Mouse (Mus musculus) G1E (cell line): ENCODE data around the gene Cox7a1. TPM values are rescaled to one million over a fixed set of nuclear protein-coding genes. Genes with fewer than 3 reads are reported as not detected.
"Not testable (repeated sequence)": the region's sequence is repeated elsewhere in the genome, so short reads cannot be mapped to it uniquely, and the experiment has no call there.

Experiments
- ATAC-seq: 2 replicates; pipeline ENCODE4 v1.8.0; 2016; ENCODE audit warnings: mild to moderate bottlenecking; ENCODE audit not compliant: insufficient number of reproducible peaks, poor library complexity, low FRiP score, severe bottlenecking; ENCODE audit errors: extremely low read depth
- DNase-seq: peaks from one replicate; pipeline ENCODE4 v3.0.0; 2012; ENCODE audit warnings: low spot score
- H3K27me3 ChIP-seq: 2 replicates; pipeline ENCODE4 v1.6.1; 2012; ENCODE audit warnings: mild to moderate bottlenecking, low read length, inconsistent platforms; ENCODE audit not compliant: insufficient read depth
- H3K36me3 ChIP-seq: replicated peaks from 2 replicates; pipeline ENCODE3; 2012; ENCODE audit warnings: mild to moderate bottlenecking, inconsistent platforms
- H3K4me1 ChIP-seq: 2 replicates; pipeline ENCODE4 v1.6.1; 2012; ENCODE audit warnings: low read depth, low read length, inconsistent platforms, mixed read lengths; ENCODE audit not compliant: insufficient read depth
- H3K4me3 ChIP-seq: 2 replicates; pipeline ENCODE4 v1.5.1; 2012; ENCODE audit warnings: low read depth, mild to moderate bottlenecking, inconsistent platforms, low read length, moderate library complexity, mixed read lengths
- H3K9me3 ChIP-seq: replicated peaks from 2 replicates; pipeline ENCODE4 v1.6.1; 2012; ENCODE audit warnings: inconsistent platforms
- CTCF ChIP-seq: IDR thresholded peaks from 2 replicates; pipeline ENCODE4 v1.5.1; 2012; ENCODE audit warnings: low read depth, low read length, inconsistent platforms, mixed read lengths
- GATA1 ChIP-seq: IDR thresholded peaks from 2 replicates; pipeline ENCODE4 v1.6.1; 2012; ENCODE audit warnings: borderline replicate concordance, low read length, inconsistent platforms, mixed read lengths
- GATA2 ChIP-seq: IDR thresholded peaks from 2 replicates; pipeline ENCODE4 v1.6.1; 2012; ENCODE audit warnings: low read depth, low read length, inconsistent platforms, borderline replicate concordance
- POLR2AphosphoS5 ChIP-seq: IDR thresholded peaks from 2 replicates; pipeline ENCODE4 v1.6.1; 2012; ENCODE audit warnings: low read depth, low read length, inconsistent platforms; ENCODE audit not compliant: insufficient replicate concordance
- TAL1 ChIP-seq: conservative IDR thresholded peaks from 2 replicates; pipeline ENCODE4 v1.6.1; 2012; ENCODE audit warnings: low read depth, low read length, inconsistent platforms, mixed read lengths
- polyA plus RNA-seq: library from polyadenylated mRNA; stranded (reverse); fragments of >175 nt; gene quantifications from 2 replicates; pipeline ENCODE4 v1.2.3, GENCODE M21; 2012
- total RNA-seq, 2 experiments: library from RNA; stranded (forward) in 1 of 2; stranded (reverse) in 1 of 2; fragments of 200-1000 nt in 1 of 2; fragments of >200 nt in 1 of 2; fragmentation: Nextera tagmentation in 1 of 2; gene quantifications; 2 replicates each; pipeline ENCODE4 v1.2.3; 2014 to 2017

Cox7a1 gene
- total and polyA plus RNA-seq, 3 experiments: 16.0 to 57.0 (median 32.4) TPM

DNA sequence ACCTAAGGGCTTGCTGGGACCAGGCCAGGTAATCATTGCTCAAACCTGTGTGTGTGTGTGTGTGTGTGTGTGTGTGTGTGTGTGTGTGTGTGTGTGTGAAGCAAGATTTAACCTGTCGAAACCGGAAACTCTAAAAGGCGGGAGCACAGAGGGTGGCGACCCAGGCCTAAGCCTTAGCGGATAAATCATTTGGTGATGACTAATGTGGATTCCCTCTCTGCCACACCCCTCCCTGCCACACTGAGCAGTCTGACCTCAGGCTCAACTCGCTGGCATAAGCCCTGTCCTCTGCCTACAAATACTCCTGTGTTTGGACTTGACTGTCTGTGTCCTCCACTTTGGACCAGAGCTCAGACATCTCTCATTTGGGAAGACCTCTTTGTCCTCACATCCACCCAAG lies 12.2 kb downstream of the Cox7a1 start:
- Histone ChIP-seq H3K4me3 (no peak overlapping the region), H3K9me3 (no peaks in the 10 kb centered on the region), H3K4me1 (peaks cover 41% of the 10 kb centered on the region), H3K27me3 (peaks cover 3% of the 10 kb centered on the region; the same call in 1 of the 2 replicates), H3K36me3 (peaks cover 30% of the 10 kb centered on the region)
- TF ChIP-seq CTCF: no peak
- TF ChIP-seq GATA1: no peak
- no peak for TF ChIP-seq POLR2AphosphoS5
- TF ChIP-seq TAL1: no peak
- no peak for TF ChIP-seq GATA2
- no peak for DNase-seq
- no peak for ATAC-seq

DNA sequence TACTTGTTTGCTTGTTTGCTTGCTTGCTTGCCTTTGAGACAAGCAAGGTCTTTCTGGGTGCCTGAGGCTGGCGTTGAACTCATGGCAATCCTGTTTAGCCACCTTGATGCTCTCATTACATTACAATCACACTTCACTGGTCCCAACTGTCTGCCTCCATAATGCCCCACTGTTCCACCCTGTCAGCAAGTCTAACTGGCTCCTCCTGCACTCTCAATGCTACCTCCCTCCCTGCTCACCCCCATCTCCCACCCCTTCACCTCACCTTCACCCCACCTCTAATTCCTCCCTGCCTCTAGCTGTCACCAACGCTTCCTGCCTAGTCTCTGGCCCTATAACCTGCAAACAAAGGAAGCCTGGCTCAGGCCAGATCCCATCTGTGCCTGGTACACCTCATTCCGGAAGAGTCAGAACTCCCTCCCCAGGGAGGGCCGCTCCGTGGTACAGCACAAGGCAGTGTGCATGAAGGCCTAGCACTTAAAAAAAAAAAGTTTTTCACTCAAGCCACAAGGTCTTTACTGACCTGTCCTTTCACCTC lies 13.7 kb downstream of the Cox7a1 start:
- no peak for TF ChIP-seq GATA2
- no peak for TF ChIP-seq CTCF
- TF ChIP-seq POLR2AphosphoS5: no peak
- no peak for TF ChIP-seq GATA1
- no peak for TF ChIP-seq TAL1
- H3K36me3 ChIP-seq: peaks cover 16% of the 10 kb centered on the region
- ATAC-seq: no peak
- H3K9me3 ChIP-seq: no peaks in the 10 kb centered on the region
- peaks cover 3% of the 10 kb centered on the region; the same call in 1 of the 2 replicates for H3K27me3 ChIP-seq
- DNase-seq: no peak
- peaks cover 40% of the 10 kb centered on the region for H3K4me1 ChIP-seq
- no peak overlapping the region for H3K4me3 ChIP-seq

DNA sequence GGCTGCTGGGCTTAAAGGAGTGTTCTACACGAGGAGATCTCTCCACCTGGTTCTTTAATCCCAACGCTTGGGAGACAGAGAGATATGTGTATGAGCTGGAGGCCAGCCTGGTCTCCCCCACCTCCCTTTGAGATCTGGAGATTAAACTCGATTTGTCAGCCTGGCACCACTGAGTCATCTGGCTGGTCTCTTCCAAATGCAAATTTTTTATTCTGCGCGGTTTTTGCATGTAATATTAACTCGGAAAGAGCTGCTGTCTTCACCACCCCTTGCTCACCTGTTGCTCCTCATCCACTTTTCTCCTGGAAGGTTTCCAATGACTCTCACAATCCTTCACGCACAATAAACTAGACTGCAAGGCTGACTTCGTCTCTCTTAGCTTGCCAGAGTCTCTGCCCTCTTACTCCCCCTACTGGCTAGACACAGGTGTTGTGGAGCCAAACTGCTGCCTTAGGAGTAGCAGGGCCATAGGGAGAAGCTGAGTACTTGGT lies 14.6 kb downstream of the Cox7a1 start, which contains the start of gene Capns1:
TSS of gene Capns1 (minus strand) at position 331 of the 491 bp plus-strand sequence.
- DNase-seq (peak; percentile 69), ATAC-seq (peak; percentile 50; the same call in 1 of the 2 replicates)
- TF ChIP-seq CTCF (peak; percentile 80), TAL1 (no peak)
- no peaks in the 10 kb centered on the region for H3K9me3 ChIP-seq
- peaks cover 3% of the 10 kb centered on the region; the same call in 1 of the 2 replicates for H3K27me3 ChIP-seq
- H3K4me3 ChIP-seq: no peak within 1 kb of the TSS
- peaks cover 31% of the 10 kb centered on the region for H3K4me1 ChIP-seq
- H3K36me3 ChIP-seq: peaks cover 7% of the 10 kb centered on the region

DNA sequence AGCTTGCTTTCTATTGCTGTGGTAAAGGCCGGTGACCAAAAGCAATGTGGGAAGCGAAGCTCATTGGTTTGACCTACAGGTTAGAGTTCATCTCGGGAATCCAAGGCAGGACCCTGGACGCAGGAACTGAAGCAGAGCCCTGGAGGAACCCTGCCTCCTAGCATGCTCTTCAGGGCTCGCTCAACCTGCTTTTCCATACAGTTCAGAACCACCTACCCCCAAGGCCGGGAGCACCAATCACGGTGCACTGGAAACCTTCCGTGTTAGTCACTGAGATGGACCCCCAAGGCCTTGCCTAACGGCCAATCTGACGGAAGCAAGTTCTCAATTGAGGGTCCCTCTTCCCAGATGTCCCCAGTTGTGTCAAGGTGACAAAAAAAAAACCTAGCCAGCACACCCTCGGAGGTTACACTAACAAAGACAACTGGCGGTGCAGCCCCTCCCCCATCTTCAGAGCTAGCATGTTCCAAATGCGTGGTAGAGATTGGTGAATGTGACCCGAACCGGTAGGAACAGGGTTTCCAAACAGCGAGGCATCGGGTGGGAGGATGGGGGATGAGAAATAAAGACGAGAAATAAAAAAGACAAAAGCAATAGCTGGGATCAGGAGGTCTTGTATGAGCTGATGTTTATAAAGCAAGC lies 15.7 kb downstream of the Cox7a1 start:
- Histone ChIP-seq H3K4me3 (no peak overlapping the region), H3K36me3 (peaks cover 7% of the 10 kb centered on the region), H3K27me3 (peaks cover 3% of the 10 kb centered on the region; the same call in 1 of the 2 replicates), H3K9me3 (no peaks in the 10 kb centered on the region), H3K4me1 (peaks cover 33% of the 10 kb centered on the region)
- DNase-seq: no peak
- no peak for ATAC-seq
- TF ChIP-seq TAL1: no peak
- TF ChIP-seq CTCF: no peak
- no peak for TF ChIP-seq GATA1
- no peak for TF ChIP-seq GATA2
- TF ChIP-seq POLR2AphosphoS5: no peak

DNA sequence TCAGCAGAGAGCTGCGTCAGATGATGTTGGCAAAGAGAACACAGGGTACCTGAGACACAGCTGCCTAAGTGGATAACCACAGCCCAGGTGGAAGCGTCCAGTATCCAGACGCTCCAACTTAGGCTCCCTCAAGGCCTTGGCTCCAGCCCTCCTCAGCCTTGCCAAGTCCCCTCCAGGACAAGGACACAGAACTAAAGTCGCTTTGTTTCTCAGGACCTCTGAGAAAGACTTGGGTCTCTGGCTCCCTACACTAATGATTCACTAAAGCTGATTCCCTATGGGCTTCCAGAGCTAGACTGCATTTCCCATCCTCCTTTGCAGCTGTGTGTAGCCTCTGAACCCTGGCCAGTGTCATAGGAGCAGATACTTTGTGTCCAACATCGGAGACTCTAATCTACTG lies 16.3 kb downstream of the Cox7a1 start:
- Histone ChIP-seq H3K4me1 (peaks cover 33% of the 10 kb centered on the region), H3K27me3 (peaks cover 3% of the 10 kb centered on the region; the same call in 1 of the 2 replicates), H3K4me3 (no peak overlapping the region), H3K36me3 (peaks cover 7% of the 10 kb centered on the region), H3K9me3 (no peaks in the 10 kb centered on the region)
- DNase-seq: no peak
- no peak for TF ChIP-seq TAL1
- TF ChIP-seq GATA2: no peak
- TF ChIP-seq CTCF: no peak
- TF ChIP-seq GATA1: no peak
- TF ChIP-seq POLR2AphosphoS5: no peak
- no peak for ATAC-seq

DNA sequence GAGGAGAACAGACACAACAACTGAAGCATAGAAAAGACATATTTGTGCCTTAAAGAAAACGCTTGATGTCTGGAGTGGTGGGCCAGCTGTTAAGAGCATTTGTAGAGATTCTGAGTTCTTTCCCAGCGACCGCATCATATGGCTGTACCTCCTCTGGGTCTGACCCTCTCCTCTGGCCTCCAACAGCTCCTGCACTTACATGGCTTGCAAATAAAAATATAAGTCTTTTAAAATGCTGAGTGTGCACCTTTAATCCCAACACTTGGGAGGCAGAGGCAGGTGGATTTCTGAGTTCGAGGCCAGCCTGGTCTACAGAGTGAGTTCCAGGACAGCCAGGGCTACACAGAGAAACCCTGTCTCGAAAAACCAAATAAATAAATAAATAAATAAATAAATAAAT lies 16.7 kb downstream of the Cox7a1 start:
- not testable (repeated sequence) for H3K27me3 ChIP-seq, H3K9me3 ChIP-seq, ATAC-seq, DNase-seq, H3K36me3 ChIP-seq, H3K4me3 ChIP-seq
- H3K4me1 ChIP-seq: peaks cover 31% of the 10 kb centered on the region
